Mouse (Mus musculus) fibroblast of lung, adult 2 months (primary cell): ENCODE data around the gene Ptgir.

Source experiments
- DNase-seq: peaks from one replicate; pipeline ENCODE4 v3.0.0-alpha.2; 2011; ENCODE audit warnings: low read depth

The Ptgir gene

GRCm38 (mm10) chr7:16891641-16892351, 14.5 kb upstream of the Ptgir start, which contains the start of gene Gng8:
TSS of gene Gng8 (plus strand) at chr7:16891786.
- DNase-seq: no peak

- DNase-seq: no peak
Observed at GRCm38 (mm10) chr7:16892352-16892730, 13.9 kb upstream of the Ptgir start.

- no peak for DNase-seq
Observed at GRCm38 (mm10) chr7:16893612-16894011, 12.7 kb upstream of the Ptgir start.

GRCm38 (mm10) chr7:16894279-16894678, 12.0 kb upstream of the Ptgir start:
- no peak for DNase-seq

- DNase-seq: no peak
Observed at GRCm38 (mm10) chr7:16895000-16895399, 11.3 kb upstream of the Ptgir start.

GRCm38 (mm10) chr7:16895511-16895910, 10.8 kb upstream of the Ptgir start:
- no peak for DNase-seq

- DNase-seq: no peak
Observed at GRCm38 (mm10) chr7:16900526-16900925, 5.8 kb upstream of the Ptgir start.

GRCm38 (mm10) chr7:16903439-16903955, 2.8 kb upstream of the Ptgir start:
- no peak for DNase-seq

- DNase-seq: no peak
Observed at GRCm38 (mm10) chr7:16904120-16904675, 2.1 kb upstream of the Ptgir start.

GRCm38 (mm10) chr7:16905491-16906021, 734 bp upstream of the Ptgir start:
- DNase-seq: no peak

GRCm38 (mm10) chr7:16906889-16907559, 734 bp downstream of the Ptgir start:
- no peak for DNase-seq

- no peak for DNase-seq
Observed at GRCm38 (mm10) chr7:16907842-16908241, 1.6 kb downstream of the Ptgir start.

GRCm38 (mm10) chr7:16908367-16908766, 2.1 kb downstream of the Ptgir start:
- DNase-seq: no peak

- DNase-seq: no peak
Observed at GRCm38 (mm10) chr7:16908859-16909258, 2.6 kb downstream of the Ptgir start.

- no peak for DNase-seq
Observed at GRCm38 (mm10) chr7:16909909-16910308, 3.6 kb downstream of the Ptgir start.

GRCm38 (mm10) chr7:16911904-16912303, 5.6 kb downstream of the Ptgir start:
- DNase-seq: no peak

- DNase-seq: peak; percentile 85
Observed at GRCm38 (mm10) chr7:16912360-16912759, 6.1 kb downstream of the Ptgir start.

GRCm38 (mm10) chr7:16913806-16914452, 7.6 kb downstream of the Ptgir start:
- peak; percentile 91 for DNase-seq

GRCm38 (mm10) chr7:16914453-16915343, 8.4 kb downstream of the Ptgir start:
- DNase-seq: no peak

GRCm38 (mm10) chr7:16915461-16916340, 9.4 kb downstream of the Ptgir start:
- DNase-seq: no peak
